Mouse (Mus musculus) layer of hippocampus, adult 18-20 months (tissue): ENCODE measurements around the gene Rpgrip1. TPM values are rescaled to one million over a fixed set of nuclear protein-coding genes. Genes with fewer than 3 reads are reported as not detected.

ENCODE experiments used
- DNase-seq, 2 experiments: peaks; one replicate each; pipeline ENCODE4 v3.0.0; 2022; ENCODE audit warnings: low spot score in 2 of 2
- total RNA-seq, 2 experiments: library from RNA; stranded (reverse); gene quantifications; 2 replicates each; pipeline ENCODE4 v1.2.3; 2021

Gene Rpgrip1
- total RNA-seq, 2 experiments from 2014 or later = 1.2 to 1.9 TPM

GRCm38 (mm10) chr14:52118456-52118822, 7.9 kb downstream of the Rpgrip1 start:
- no peak for DNase-seq

GRCm38 (mm10) chr14:52118823-52119608, 8.5 kb downstream of the Rpgrip1 start:
- peak in 1 of 2 experiments; percentile 45 for DNase-seq

GRCm38 (mm10) chr14:52120169-52120568, 9.7 kb downstream of the Rpgrip1 start:
- DNase-seq = no peak

GRCm38 (mm10) chr14:52123918-52124317, 13.4 kb downstream of the Rpgrip1 start:
- peak; percentile 43 to 85 for DNase-seq

- no peak for DNase-seq
These were observed 14.1 kb downstream of the Rpgrip1 start for GRCm38 (mm10) chr14:52124636-52125035.

- no peak for DNase-seq
These were observed 23.1 kb downstream of the Rpgrip1 start for GRCm38 (mm10) chr14:52133584-52133983.

GRCm38 (mm10) chr14:52140577-52141444, 30.3 kb downstream of the Rpgrip1 start:
- DNase-seq = no peak

- no peak for DNase-seq
These were observed 31.1 kb downstream of the Rpgrip1 start for GRCm38 (mm10) chr14:52141445-52142127.

GRCm38 (mm10) chr14:52144165-52144564, 33.7 kb downstream of the Rpgrip1 start:
- no peak for DNase-seq

- DNase-seq = no peak
These were observed 36.0 kb downstream of the Rpgrip1 start for GRCm38 (mm10) chr14:52146540-52146939.

GRCm38 (mm10) chr14:52149888-52150287, 39.4 kb downstream of the Rpgrip1 start:
- no peak for DNase-seq

- peak; percentile 25 to 57 for DNase-seq
These were observed 41.7 kb downstream of the Rpgrip1 start for GRCm38 (mm10) chr14:52152179-52152578.

- DNase-seq = no peak
These were observed 42.1 kb downstream of the Rpgrip1 start for GRCm38 (mm10) chr14:52152613-52153012.

GRCm38 (mm10) chr14:52155008-52155407, 44.5 kb downstream of the Rpgrip1 start:
- DNase-seq = no peak

GRCm38 (mm10) chr14:52160911-52161310, 50.4 kb downstream of the Rpgrip1 start:
- DNase-seq = no peak

- DNase-seq = no peak
These were observed 56.1 kb downstream of the Rpgrip1 start for GRCm38 (mm10) chr14:52166571-52166970.

GRCm38 (mm10) chr14:52188788-52189187, 78.3 kb downstream of the Rpgrip1 start:
- no peak for DNase-seq

- no peak for DNase-seq
These were observed 79.0 kb downstream of the Rpgrip1 start for GRCm38 (mm10) chr14:52189519-52189918.

- peak in 1 of 2 experiments; percentile 20 for DNase-seq
These were observed 80.3 kb downstream of the Rpgrip1 start for GRCm38 (mm10) chr14:52190740-52191359.

- peak in 1 of 2 experiments; percentile 18 for DNase-seq
These were observed 85.2 kb downstream of the Rpgrip1 start for GRCm38 (mm10) chr14:52195691-52196090.
